Mouse (Mus musculus): ENCODE data around the gene P2rx4.
A peak's percentile ranks its signal among the peaks of the same experiment; 100 is the strongest.

P2rx4 gene

DNA sequence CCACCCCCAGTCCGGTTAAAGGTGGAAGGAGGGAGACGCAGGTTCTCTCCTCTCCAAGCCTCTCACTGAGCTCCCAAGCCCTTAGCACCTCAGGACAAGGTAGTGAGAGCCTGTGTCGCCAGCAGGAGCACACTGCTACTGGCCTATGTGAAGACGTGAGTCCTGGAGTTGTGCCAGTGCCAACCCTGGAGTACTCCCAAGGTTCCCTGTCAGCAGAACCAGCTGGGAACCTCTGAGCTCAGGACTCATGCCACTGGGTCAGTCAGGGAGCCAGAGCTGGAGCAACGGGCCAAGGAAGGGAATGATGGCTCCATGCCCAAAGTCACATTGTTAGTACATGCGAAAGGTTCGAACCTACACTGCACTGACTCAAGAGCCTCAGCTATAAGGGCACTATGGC lies 49.3 kb downstream of the P2rx4 start:
- no peak for DNase-seq (ENCODE audit: low read depth, low spot score)

DNA sequence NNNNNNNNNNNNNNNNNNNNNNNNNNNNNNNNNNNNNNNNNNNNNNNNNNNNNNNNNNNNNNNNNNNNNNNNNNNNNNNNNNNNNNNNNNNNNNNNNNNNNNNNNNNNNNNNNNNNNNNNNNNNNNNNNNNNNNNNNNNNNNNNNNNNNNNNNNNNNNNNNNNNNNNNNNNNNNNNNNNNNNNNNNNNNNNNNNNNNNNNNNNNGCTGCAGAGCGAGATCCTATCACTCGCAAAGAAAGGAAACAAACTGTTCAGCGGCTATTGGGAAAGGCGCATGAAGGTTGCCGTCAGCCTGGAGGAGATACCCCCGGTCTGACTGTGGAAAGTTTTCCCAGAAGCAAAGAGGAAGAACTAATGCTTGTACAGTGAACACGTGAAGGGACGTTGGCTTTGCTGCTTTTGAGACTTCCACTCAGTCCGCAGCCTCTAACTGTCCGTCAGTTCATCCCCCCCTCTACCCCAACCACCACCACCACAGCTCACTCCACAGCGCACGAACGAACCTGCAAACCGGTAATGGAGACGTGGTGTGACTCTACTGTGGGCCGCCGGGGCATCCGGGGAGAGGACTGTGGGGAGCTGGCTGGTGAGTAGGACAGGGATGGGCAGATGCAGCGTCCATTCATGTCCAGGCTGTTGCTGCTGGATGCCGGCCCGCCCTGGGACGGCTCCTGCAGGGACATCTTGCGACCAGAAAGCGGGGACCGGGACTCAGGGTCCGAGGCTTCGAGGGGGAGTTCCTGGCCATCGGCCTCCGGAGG lies 56.1 kb downstream of the P2rx4 start:
- DNase-seq (ENCODE audit: low read depth, low spot score), result no peak

DNA sequence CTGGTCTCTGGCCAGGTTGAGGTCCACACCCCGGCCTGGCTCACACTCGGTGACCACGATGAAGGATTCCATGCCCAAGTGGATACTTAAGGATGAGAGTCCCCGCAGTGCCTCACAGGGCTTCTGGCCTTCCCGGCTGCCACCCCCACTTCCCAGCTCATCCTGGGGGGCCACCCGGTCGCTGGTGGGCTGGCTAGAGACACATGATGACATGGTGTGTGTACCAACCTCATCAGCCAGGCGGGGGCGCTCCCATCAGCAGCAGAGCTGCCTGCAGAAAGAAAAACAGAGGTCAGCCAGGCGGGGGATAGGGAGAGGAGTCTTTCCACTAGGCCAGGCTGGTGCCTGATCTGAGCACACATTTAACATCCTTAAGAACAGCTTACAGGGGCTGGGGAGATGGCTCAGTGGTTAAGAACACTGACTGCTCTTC lies 56.7 kb downstream of the P2rx4 start:
- DNase-seq (ENCODE audit: low read depth, low spot score), result peak; percentile 69

DNA sequence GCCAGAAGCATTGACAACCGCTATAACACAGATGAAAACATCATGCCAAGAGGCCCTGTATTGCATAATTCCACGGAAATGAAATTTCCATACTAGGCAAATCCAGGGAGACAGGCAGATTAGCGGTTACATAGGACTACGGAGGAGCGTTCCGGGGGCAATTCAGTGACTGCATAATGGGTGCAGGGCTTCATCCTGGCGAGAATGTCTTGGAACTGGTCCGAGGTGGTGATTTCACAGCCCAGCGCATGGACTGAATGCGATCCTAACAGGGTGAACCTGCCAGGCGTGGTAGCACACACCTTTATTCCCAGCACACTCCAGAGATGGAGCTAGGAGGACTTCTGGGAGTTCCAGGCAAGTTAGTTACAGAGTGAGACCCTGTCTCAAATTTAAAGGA lies 59.9 kb downstream of the P2rx4 start:
- DNase-seq (ENCODE audit: low read depth, low spot score), result no peak

DNA sequence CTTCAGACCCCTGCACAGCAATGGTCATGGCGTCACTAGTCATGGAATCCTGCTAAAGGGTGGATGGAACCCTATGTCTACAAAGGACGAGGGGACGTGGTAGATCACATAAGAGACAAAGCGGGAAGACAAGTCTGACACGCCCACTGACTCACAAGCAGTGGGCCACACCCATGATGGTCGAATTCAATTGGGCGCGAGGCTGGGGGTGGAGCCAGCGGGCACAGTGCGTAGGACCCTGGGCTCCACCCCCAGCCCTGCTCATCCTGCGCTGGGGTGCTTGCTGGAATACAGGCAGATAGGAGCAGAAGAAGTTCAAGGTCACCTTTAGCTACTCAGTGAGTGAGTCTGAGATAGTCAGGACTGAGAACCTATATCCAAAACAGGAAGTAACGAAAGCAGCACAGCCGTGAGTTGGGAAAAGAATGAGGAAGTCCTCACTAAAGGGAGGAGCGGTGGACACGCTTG lies 61.8 kb downstream of the P2rx4 start:
- DNase-seq (ENCODE audit: low read depth, low spot score), result peak; percentile 96

DNA sequence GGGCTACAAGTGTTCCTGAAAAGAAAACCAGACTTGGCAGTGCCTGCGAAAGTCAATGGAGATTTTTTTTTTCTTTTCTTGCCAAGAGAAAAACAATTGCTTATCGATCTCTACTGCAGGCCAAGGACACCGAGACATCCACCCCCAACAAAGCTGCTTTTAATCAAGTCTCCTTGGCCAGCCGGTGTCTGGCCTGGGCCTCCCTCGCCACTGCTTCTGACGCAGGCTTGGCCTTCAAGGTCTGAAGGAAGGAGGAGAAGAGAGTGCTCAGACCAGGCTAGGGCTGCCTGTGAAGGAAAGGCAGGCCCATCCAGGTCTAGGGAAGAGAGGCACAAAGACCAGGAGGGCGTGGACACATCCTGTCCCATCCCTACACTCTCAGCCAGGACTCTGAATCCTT lies 63.0 kb downstream of the P2rx4 start:
- no peak for DNase-seq (ENCODE audit: low read depth, low spot score)

DNA sequence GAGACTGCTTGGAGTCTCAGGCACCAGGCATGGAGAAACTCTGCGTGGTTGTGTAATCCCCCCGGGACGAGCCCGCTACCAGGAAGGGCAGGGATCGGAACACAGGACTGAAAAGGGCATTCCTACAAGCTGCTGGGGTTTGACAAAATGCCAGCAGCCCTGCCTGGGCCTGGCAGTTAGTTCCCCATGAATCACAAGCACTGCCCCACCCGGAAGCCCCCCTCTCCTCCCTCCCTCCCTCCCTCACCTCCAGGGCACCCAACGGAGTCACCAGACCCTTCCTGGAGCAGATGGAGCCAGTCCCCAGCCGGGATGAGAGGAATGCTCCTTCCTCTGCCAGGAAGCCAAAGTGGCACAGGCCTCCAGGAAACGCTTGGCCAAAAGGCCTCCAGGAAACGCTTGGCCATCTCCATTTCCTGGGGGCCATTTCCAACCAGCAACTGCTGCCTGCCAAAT lies 63.5 kb downstream of the P2rx4 start:
- DNase-seq (ENCODE audit: low read depth, low spot score), result no peak

DNA sequence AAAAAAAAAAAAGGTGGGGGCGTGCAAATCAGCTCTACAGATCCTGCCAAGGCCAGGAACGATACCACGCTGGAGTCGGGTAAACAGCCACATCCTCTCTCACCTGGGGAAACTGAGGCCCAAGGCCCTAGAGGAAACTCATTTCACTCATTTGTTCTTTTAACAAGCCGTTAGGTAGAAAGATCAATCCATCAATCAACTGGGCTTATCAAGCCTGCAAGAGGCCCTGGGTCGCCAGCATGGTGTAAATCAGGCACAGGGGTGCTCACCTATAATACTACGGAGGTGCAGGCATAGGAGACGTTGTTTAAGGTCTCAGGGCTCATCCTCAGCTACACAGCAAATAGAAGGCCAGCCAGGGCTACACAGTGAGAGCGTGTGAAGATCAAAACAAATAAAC lies 64.1 kb downstream of the P2rx4 start:
- DNase-seq (ENCODE audit: low read depth, low spot score), result no peak

DNA sequence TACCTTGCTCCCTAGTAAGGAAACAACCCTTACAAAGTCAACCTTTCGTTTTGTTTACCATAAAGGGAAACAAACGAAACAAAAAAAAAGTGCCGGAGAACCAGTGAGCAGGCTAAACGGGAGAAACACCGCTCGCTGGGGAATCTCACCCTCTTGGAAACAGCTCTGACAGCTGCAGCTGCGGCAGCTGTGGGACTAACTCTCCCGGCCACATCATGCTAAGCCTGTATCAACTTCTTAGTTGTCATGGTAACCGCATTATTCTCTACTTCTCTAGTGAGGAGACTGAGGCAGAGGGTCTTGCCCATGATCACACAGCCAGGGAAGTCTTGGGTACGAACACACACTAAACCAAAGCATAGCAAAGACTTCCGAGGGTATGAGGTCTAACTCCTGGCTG lies 66.4 kb downstream of the P2rx4 start:
- no peak for DNase-seq (ENCODE audit: low read depth, low spot score)

DNA sequence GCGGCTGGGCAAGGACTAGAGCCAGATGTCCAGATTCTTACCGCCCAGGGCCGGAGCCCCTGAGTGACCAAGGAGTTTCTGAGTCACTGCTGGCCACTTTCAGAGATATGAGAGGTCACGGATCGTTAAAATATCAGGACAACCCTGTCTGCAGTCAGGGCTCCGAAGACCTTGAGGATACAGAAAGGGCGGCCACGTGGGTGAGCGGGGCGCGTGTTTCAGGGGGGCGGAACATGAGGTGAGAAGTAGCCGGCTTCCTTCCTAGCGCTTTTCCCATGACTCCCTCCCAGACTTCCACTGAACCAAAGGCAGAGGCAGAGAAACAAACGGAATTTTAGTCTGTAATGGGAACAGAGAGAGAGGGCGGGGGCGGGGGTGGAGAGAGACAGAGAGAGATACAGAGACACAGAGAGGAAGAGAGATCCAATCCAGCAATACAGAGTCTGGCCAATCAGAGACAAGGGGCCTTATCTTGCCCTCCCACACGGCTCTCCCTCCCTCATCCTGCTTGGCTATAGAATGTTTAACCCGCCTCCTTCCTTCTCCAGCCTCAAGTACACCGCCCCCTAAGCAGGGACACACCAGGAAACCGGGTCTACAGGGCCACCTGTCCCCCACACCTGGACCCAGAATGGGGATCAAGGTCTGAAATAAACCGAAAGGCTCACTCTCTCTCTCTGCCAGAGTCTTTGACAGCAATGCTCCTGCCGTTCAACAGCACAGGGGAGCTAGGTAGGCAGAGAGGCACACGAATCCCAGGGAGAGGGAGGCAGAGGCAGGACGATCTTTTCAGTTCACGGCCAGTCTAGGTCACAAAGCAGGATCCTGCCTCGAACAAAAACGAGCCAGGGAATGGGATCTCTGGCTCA lies 67.6 kb downstream of the P2rx4 start:
- DNase-seq (ENCODE audit: low read depth, low spot score), result peak; percentile 90

DNA sequence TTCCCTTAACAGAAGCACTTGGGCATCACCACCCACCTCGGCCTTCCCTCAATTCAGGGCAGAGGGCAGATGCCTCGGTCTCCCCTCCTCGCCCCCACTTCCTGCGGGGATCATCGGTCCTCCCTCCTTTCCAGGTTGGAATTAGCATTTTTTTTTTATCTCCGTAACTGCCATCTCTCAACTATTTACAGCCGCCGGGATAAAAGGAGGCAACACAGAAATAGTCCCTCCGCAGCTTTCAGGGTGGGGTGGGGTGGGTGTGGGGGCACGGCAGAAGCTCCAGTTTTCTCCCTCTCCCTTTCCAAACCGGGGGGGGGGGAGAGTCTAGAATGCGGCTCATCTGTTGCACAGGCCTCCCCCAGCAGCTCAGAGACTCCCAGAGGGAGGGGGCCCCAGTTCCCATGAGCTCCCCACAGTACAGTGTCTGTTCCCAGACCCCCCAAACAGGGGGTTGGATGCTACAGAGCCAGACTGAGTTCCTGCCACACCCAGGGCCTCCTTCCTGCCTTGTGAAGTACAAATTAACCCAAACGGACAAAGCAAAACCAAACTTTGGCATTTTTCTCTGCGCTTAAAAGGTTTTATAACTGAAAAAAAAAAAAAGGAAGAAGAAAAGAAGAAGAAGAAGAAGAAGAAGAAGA lies 68.4 kb downstream of the P2rx4 start:
- DNase-seq (ENCODE audit: low read depth, low spot score), result no peak

DNA sequence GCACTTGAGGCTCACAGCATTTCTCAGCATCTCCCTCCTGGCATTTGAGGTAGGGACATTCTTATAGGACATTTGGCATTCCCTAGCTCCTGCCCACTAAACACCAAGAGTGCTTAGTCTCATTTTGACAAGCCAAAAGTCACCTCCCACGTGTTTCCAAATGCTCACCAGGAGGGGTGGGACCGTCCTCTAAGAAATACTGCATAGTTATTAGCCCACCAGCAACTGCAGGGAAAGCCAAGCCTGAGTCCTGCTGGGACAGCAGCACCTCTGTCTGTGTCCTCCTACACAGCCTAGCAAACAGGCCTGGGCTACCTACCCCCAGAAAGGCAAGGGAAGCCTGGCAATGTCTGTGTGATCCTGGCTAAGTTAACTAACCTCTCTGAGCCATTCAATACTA lies 70.0 kb downstream of the P2rx4 start:
- no peak for DNase-seq (ENCODE audit: low read depth, low spot score)

DNA sequence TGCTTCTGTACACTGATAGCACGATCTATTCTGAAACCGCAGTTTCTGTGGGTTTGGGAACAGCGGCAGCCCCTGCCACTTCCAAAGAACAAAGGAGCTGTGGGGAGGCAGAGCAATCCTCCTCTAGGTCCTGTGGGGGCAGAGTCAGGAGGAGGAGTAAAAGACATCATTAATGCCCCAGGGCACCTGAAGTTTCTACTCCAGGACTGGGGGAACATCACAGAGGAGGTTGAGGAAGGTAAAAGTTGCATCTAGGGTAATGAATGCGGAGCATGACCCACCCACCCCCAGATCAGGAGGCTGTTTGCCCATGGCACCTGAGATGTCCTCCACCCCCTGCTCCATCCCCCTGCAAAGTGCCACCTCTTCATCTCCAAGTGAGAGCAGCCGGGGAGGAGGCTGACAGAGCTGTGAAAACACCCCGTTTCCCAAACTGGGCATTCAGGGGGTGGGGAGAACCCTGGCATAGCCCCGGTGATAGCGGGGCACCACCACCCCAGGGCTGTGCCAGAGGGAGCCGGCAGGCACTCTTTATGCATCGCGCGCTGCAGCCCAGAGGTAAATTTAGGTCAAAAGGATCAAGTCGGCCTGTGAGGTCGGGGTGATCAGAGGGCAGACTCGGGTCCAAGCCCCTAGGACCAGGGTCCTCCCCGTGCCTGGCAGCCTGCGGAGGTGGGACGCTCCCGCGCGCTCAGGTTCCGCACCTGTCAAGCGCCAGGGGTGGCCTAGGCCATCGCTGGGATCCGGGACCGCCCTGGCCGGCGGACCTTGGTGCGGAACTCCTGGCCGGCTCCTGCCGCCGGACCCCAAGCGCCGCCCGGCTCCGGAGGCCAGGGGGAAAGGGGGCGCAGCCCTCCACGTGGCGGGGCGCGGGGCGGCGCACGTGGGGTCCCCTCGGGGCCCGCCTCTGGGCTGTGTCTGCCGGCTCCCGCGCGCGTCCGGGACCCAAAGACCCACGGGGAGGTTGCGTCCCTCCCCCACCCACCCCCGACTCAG lies 71.2 kb downstream of the P2rx4 start:
- DNase-seq (ENCODE audit: low read depth, low spot score), result no peak
